Mouse (Mus musculus) gastrocnemius, postnatal 4 days (tissue): Measurements from ENCODE around the gene Cchcr1. TPM values are rescaled to one million over a fixed set of nuclear protein-coding genes. Genes with fewer than 3 reads are reported as not detected.

Experiments used
- DNase-seq, 2 experiments: peaks; one replicate each; pipeline ENCODE4 v3.0.0; 2021 to 2022; ENCODE audit warnings: low spot score in 2 of 2, mixed read lengths in 2 of 2
- total RNA-seq, 2 experiments: library from RNA; stranded (reverse); gene quantifications; 2 replicates each; pipeline ENCODE4 v1.2.3; 2021

Cchcr1 gene
- total RNA-seq, 2 experiments from 2014 or later, result 13.8 to 15.0 TPM

GRCm38 (mm10) chr17:35513886-35514285 lies 3.0 kb upstream of the Cchcr1 start:
- peak in 1 of 2 experiments; percentile 75 for DNase-seq

- no peak for DNase-seq
Measured at GRCm38 (mm10) chr17:35514756-35515155, 2.1 kb upstream of the Cchcr1 start.

GRCm38 (mm10) chr17:35515911-35516640 lies 824 bp upstream of the Cchcr1 start:
- no peak for DNase-seq

- no peak for DNase-seq
Measured at GRCm38 (mm10) chr17:35517526-35517925, 626 bp downstream of the Cchcr1 start.

- DNase-seq, result no peak
Measured at GRCm38 (mm10) chr17:35524354-35524753, 7.5 kb downstream of the Cchcr1 start.

GRCm38 (mm10) chr17:35526644-35527043 lies 9.7 kb downstream of the Cchcr1 start:
- no peak for DNase-seq

GRCm38 (mm10) chr17:35532360-35532759 lies 15.5 kb downstream of the Cchcr1 start:
- no peak for DNase-seq

- DNase-seq, result no peak
Measured at GRCm38 (mm10) chr17:35532901-35533300, 16.0 kb downstream of the Cchcr1 start, which contains the start of gene Psors1c2. TSS of gene Psors1c2 (plus strand) at chr17:35533201.

GRCm38 (mm10) chr17:35534343-35534742 lies 17.4 kb downstream of the Cchcr1 start:
- peak in 1 of 2 experiments; percentile 71 for DNase-seq

- no peak for DNase-seq
Measured at GRCm38 (mm10) chr17:35537421-35537820, 20.5 kb downstream of the Cchcr1 start.

- DNase-seq, result no peak
Measured at GRCm38 (mm10) chr17:35538476-35538875, 21.6 kb downstream of the Cchcr1 start.

- no peak for DNase-seq
Measured at GRCm38 (mm10) chr17:35539540-35539939, 22.6 kb downstream of the Cchcr1 start.

GRCm38 (mm10) chr17:35542761-35543411 lies 26.0 kb downstream of the Cchcr1 start:
- DNase-seq, result no peak

GRCm38 (mm10) chr17:35543412-35543861 lies 26.5 kb downstream of the Cchcr1 start:
- no peak for DNase-seq

- DNase-seq, result no peak
Measured at GRCm38 (mm10) chr17:35544001-35544400, 27.1 kb downstream of the Cchcr1 start.

- peak in 1 of 2 experiments; percentile 53 for DNase-seq
Measured at GRCm38 (mm10) chr17:35544680-35545079, 27.8 kb downstream of the Cchcr1 start.

- DNase-seq, result no peak
Measured at GRCm38 (mm10) chr17:35547465-35547864, 30.6 kb downstream of the Cchcr1 start.

- DNase-seq, result no peak
Measured at GRCm38 (mm10) chr17:35548636-35549035, 31.7 kb downstream of the Cchcr1 start.

- DNase-seq, result peak in 1 of 2 experiments; percentile 70
Measured at GRCm38 (mm10) chr17:35549437-35550142, 32.7 kb downstream of the Cchcr1 start.

GRCm38 (mm10) chr17:35550143-35550494 lies 33.2 kb downstream of the Cchcr1 start:
- DNase-seq, result no peak

GRCm38 (mm10) chr17:35550871-35551270 lies 34.0 kb downstream of the Cchcr1 start:
- DNase-seq, result no peak

- DNase-seq, result no peak
Measured at GRCm38 (mm10) chr17:35551881-35552414, 35.0 kb downstream of the Cchcr1 start, which contains the start of gene Cdsn. TSS of gene Cdsn (plus strand) at chr17:35552128.
